Mouse (Mus musculus) olfactory bulb, adult 2 months (tissue): Measurements from ENCODE around the gene Klhl22.

ENCODE experiments used
- CTCF ChIP-seq: fragments of 200-500 bp; IDR thresholded peaks from 2 replicates; pipeline ENCODE4 v1.5.1; 2012; ENCODE audit warnings: low read depth, mild to moderate bottlenecking, low read length, moderate library complexity; ENCODE audit not compliant: insufficient read depth
- POLR2A ChIP-seq: fragments of 200-500 bp; IDR thresholded peaks from 2 replicates; pipeline ENCODE4 v1.6.1; 2012; ENCODE audit warnings: mild to moderate bottlenecking, low read depth, low read length, moderate library complexity; ENCODE audit not compliant: insufficient read depth

DNA sequence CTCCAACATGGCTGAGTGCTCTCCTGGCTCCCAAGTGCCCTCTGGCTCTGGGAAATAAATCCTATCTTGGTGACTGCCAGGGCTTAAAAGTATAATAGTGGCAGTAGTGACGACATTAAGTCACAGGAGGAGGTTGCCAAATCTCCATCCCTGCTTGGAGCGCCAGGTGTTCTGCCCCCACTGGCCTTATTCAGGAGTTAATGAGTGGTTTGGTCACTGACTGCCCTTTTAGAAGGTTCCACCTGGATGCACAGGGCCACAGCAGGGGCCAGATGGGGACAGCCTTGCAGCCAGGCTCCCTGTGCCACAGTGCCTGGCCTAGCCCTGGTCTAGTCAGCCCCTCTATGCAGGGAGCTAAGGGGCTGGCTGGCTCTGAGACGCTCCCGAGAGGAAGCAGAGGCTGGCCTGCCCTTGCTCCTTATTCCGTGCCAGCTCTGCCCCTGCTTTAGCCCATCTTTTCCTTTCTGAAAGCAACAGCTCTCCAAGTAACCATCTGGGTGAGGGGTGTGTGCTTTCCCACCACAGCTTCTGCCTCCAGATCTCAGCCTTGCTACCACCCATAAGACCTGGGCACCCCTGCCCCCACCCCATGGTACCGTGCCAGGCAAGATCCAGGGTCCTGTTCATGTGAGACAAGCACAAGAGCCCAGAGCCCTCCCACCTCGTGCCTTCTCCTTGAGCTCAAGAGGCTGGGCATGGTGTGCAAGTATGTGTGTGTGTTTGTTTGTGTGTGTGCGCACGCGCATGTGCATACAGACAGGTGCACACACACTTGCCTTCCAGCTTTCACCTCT, 71.2 kb downstream of the Klhl22 start:
- TF ChIP-seq POLR2A (no peak), CTCF (no peak)
